Mouse (Mus musculus) stomach, embryonic 14.5 days (tissue): ENCODE measurements around the gene Ccl22. TPM values are rescaled to one million over a fixed set of nuclear protein-coding genes. Genes with fewer than 3 reads are reported as not detected.

Source experiments
- ATAC-seq: fragments of 200-750 bp; cut with Nextera tagmentation; 2 replicates; pipeline ENCODE4 v1.8.0; 2017; ENCODE audit warnings: low read depth, moderate TSS enrichment; ENCODE audit not compliant: insufficient number of reproducible peaks, insufficient read depth, low FRiP score
- H3K27ac ChIP-seq: fragments of 300-500 bp; sonication (generic); 2 replicates; pipeline ENCODE4 v1.5.1; 2014; ENCODE audit warnings: mild to moderate bottlenecking, low read length, moderate library complexity, mixed read lengths
- H3K27me3 ChIP-seq: fragments of 300-500 bp; sonication (generic); 2 replicates; pipeline ENCODE4 v1.6.1; 2014; ENCODE audit warnings: low read length, control low read depth, mixed read lengths; ENCODE audit not compliant: control insufficient read depth, insufficient read depth
- H3K36me3 ChIP-seq: fragments of 300-500 bp; sonication (generic); 2 replicates; pipeline ENCODE4 v1.6.1; 2014; ENCODE audit warnings: mild to moderate bottlenecking, control low read depth, low read length, moderate library complexity, mixed read lengths; ENCODE audit not compliant: control insufficient read depth, insufficient read depth
- H3K4me1 ChIP-seq: fragments of 300-500 bp; sonication (generic); 2 replicates; pipeline ENCODE4 v1.6.1; 2014; ENCODE audit warnings: low read length, control low read depth, mixed read lengths; ENCODE audit not compliant: control insufficient read depth, insufficient read depth
- H3K4me2 ChIP-seq: fragments of 300-500 bp; sonication (generic); replicated peaks from 2 replicates; pipeline ENCODE4 v1.6.1; 2014; ENCODE audit warnings: low read depth, low read length, control low read depth
- H3K4me3 ChIP-seq: fragments of 300-500 bp; sonication (generic); 2 replicates; pipeline ENCODE4 v1.5.1; 2014; ENCODE audit warnings: low read depth, low read length, control low read depth
- H3K9ac ChIP-seq: fragments of 300-500 bp; sonication (generic); replicated peaks from 2 replicates; pipeline ENCODE4 v1.6.1; 2014; ENCODE audit warnings: low read depth, mild to moderate bottlenecking, control low read depth, low read length, moderate library complexity, mixed read lengths
- H3K9me3 ChIP-seq: fragments of 300-500 bp; sonication (generic); 2 replicates; pipeline ENCODE4 v1.6.1; 2016; ENCODE audit warnings: low read depth, low read length, control low read depth; ENCODE audit not compliant: control insufficient read depth
- WGBS: fragments of 180-500 bp; shearing (Covaris S2); extraction: QIAGEN DNeasy Blood & Tissue Kit; methylation state at CpG from one replicate; pipeline ENCODE4 v1.1.7; 2014; 5-methylcytosine and 5-hydroxymethylcytosine counted together
- polyA plus RNA-seq: library from polyadenylated mRNA; unstranded; fragments of >200 nt; fragmentation: Nextera tagmentation; extraction: Ambion mirVana; gene quantifications from 2 replicates; pipeline ENCODE4 v1.2.1, GENCODE M21; 2014

Ccl22 gene
- polyA plus RNA-seq, 1 experiment from 2014 or later, result not detected

GRCm38 (mm10) chr8:94716841-94717240 is 28.5 kb upstream of the Ccl22 start:
- WGBS, result 66% methylated on average over 1 of the region's 1 CpGs
- H3K4me1 ChIP-seq, result no peaks in the 10 kb centered on the region
- H3K4me2 ChIP-seq, result no peak overlapping the region
- H3K9ac ChIP-seq, result no peak overlapping the region
- H3K4me3 ChIP-seq, result no peak overlapping the region
- no peak overlapping the region for H3K27ac ChIP-seq
- H3K36me3 ChIP-seq, result no peaks in the 10 kb centered on the region
- no peak for ATAC-seq
- H3K27me3 ChIP-seq, result no peaks in the 10 kb centered on the region
- H3K9me3 ChIP-seq, result no peaks in the 10 kb centered on the region

DNA sequence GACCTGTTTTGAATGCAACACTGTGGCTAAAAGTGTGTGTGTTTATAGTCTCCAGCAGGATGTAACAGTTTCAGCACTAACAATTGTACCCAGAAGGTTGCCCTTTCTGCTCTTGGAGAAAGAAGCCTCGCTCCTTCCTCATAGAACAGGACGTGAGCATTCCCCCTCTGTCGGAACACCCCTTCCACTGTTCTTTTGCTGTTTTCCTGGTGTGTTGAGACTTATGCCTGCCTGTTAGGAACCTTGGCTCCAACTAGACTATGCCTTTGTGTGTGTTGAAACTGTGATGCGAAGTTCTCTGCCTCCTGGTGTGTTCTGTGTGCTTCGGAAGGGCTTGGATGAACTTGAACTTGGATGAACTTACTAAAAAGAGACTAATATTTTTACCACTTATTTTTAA is 19.4 kb upstream of the Ccl22 start:
- Histone ChIP-seq H3K27ac (no peak overlapping the region), H3K4me2 (no peak overlapping the region), H3K9ac (no peak overlapping the region), H3K4me1 (no peaks in the 10 kb centered on the region), H3K4me3 (no peak overlapping the region), H3K27me3 (no peaks in the 10 kb centered on the region), H3K36me3 (no peaks in the 10 kb centered on the region), H3K9me3 (0 out of 2 replicates have a peak, but pooled peaks cover 2% of the 10 kb centered on the region)
- no peak for ATAC-seq
- 82% methylated on average over 5 of the region's 5 CpGs for WGBS

GRCm38 (mm10) chr8:94729301-94729700 is 16.1 kb upstream of the Ccl22 start:
- ATAC-seq, result no peak
- peak overlapping the region; percentile 30; the same call in 1 of the 2 replicates for H3K27ac ChIP-seq
- H3K4me3 ChIP-seq, result no peak overlapping the region
- no peak overlapping the region for H3K4me2 ChIP-seq
- 0 out of 2 replicates have a peak, but pooled peaks cover 2% of the 10 kb centered on the region for H3K9me3 ChIP-seq
- no peaks in the 10 kb centered on the region for H3K4me1 ChIP-seq
- no peaks in the 10 kb centered on the region for H3K36me3 ChIP-seq
- 52% methylated on average over 4 of the region's 4 CpGs for WGBS
- no peak overlapping the region for H3K9ac ChIP-seq
- H3K27me3 ChIP-seq, result no peaks in the 10 kb centered on the region

GRCm38 (mm10) chr8:94733821-94734465 is 11.4 kb upstream of the Ccl22 start:
- H3K27me3 ChIP-seq, result no peaks in the 10 kb centered on the region
- H3K9ac ChIP-seq, result no peak overlapping the region
- no peak overlapping the region for H3K27ac ChIP-seq
- no peaks in the 10 kb centered on the region for H3K4me1 ChIP-seq
- H3K9me3 ChIP-seq, result no peaks in the 10 kb centered on the region
- H3K36me3 ChIP-seq, result no peaks in the 10 kb centered on the region
- ATAC-seq, result peak; percentile 75; the same call in 1 of the 2 replicates
- H3K4me2 ChIP-seq, result no peak overlapping the region
- no peak overlapping the region for H3K4me3 ChIP-seq
- 67% methylated on average over 5 of the region's 5 CpGs for WGBS

GRCm38 (mm10) chr8:94734735-94735350 is 10.5 kb upstream of the Ccl22 start:
- ATAC-seq, result no peak
- no peak overlapping the region for H3K4me3 ChIP-seq
- no peak overlapping the region for H3K27ac ChIP-seq
- H3K36me3 ChIP-seq, result no peaks in the 10 kb centered on the region
- H3K27me3 ChIP-seq, result no peaks in the 10 kb centered on the region
- WGBS, result 77% methylated on average over 7 of the region's 7 CpGs
- H3K4me1 ChIP-seq, result no peaks in the 10 kb centered on the region
- H3K9ac ChIP-seq, result no peak overlapping the region
- no peaks in the 10 kb centered on the region for H3K9me3 ChIP-seq
- no peak overlapping the region for H3K4me2 ChIP-seq

DNA sequence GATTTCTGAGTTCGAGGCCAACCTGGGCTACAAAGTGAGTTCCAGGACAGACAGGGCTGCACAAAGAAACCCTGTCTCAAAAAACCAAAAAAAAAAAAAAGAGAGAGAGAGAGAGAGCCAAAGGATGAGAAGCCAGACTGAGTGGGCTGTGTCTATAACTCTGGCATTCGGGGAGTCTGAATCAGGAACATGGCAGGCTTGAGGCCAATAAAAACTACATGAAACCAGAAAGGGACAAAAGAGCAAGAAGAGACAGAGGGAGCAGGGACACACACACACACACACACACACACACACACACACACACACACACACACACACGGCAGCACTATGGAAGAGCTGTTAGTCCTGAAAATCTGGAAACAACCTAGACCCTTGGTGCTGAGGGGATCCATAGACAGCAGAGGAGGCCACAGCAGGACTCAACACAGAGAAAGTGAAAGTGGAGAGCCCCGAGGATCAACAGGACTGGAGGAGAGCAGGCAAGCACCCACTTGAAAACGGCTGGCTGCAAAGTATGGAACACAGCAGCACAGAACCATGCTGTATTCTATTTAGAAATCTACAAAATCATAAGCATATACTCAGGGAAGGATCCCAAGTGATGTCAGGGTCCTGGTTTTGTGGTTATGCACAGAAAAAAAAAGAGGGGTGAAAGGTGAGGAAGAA is 9.8 kb upstream of the Ccl22 start:
- Histone ChIP-seq H3K36me3 (no peaks in the 10 kb centered on the region), H3K9ac (no peak overlapping the region), H3K4me2 (no peak overlapping the region), H3K4me1 (no peaks in the 10 kb centered on the region), H3K27me3 (no peaks in the 10 kb centered on the region), H3K4me3 (no peak overlapping the region), H3K27ac (no peak overlapping the region), H3K9me3 (no peaks in the 10 kb centered on the region)
- ATAC-seq, result no peak
- 52% methylated on average over 5 of the region's 5 CpGs for WGBS

- no peaks in the 10 kb centered on the region for H3K9me3 ChIP-seq
- no peaks in the 10 kb centered on the region for H3K36me3 ChIP-seq
- ATAC-seq, result no peak
- 84% methylated on average over 6 of the region's 6 CpGs for WGBS
- H3K27ac ChIP-seq, result no peak overlapping the region
- no peak overlapping the region for H3K9ac ChIP-seq
- no peak overlapping the region for H3K4me3 ChIP-seq
- no peaks in the 10 kb centered on the region for H3K4me1 ChIP-seq
- H3K4me2 ChIP-seq, result no peak overlapping the region
- no peaks in the 10 kb centered on the region for H3K27me3 ChIP-seq
Observed at GRCm38 (mm10) chr8:94739829-94740228, 5.6 kb upstream of the Ccl22 start.

DNA sequence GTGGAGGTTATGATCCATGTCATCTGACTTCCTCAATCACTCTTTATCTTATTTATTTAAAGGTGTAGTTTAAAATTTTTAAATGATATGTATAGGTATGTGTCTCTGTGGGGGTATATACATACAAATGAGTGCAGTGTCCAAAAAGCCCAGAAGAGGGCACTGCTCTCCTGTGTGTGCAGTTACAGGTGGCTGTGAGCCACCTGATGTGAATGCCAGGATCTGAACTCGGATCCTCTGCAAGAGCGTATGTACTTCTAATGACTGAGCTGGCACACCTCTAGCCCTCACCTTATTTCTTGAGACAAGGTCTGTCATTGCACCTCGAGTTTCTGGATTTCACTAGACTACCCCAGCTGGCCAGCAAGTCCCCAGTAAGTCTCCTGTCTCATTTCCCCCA is 4.8 kb upstream of the Ccl22 start:
- Histone ChIP-seq H3K27me3 (no peaks in the 10 kb centered on the region), H3K9me3 (no peaks in the 10 kb centered on the region), H3K9ac (no peak overlapping the region), H3K27ac (no peak overlapping the region), H3K4me1 (no peaks in the 10 kb centered on the region), H3K4me2 (no peak overlapping the region), H3K4me3 (no peak overlapping the region), H3K36me3 (no peaks in the 10 kb centered on the region)
- no peak for ATAC-seq
- 89% methylated on average over 3 of the region's 3 CpGs for WGBS
